Mouse (Mus musculus) olfactory bulb, adult 2 months (tissue): ENCODE measurements at regions not wholly inside any gene's neighbourhood (a gene's known extent, or its start where the extent isn't known, plus 50 kb on each side); places are given as distances from the start of the nearest gene placed in this dataset.

Source experiments
- CTCF ChIP-seq: fragments of 200-500 bp; IDR thresholded peaks from 2 replicates; pipeline ENCODE4 v1.5.1; 2012; ENCODE audit warnings: low read depth, mild to moderate bottlenecking, low read length, moderate library complexity; ENCODE audit not compliant: insufficient read depth
- POLR2A ChIP-seq: fragments of 200-500 bp; IDR thresholded peaks from 2 replicates; pipeline ENCODE4 v1.6.1; 2012; ENCODE audit warnings: mild to moderate bottlenecking, low read depth, low read length, moderate library complexity; ENCODE audit not compliant: insufficient read depth

GRCm38 (mm10) chr8:116164190-116164988 lies 340.4 kb upstream of the Dynlrb2 start:
- TF ChIP-seq CTCF (no peak), POLR2A (no peak)
